Mouse (Mus musculus) embryo, embryonic 9.5 days (tissue): Measurements from ENCODE around the gene Abcd3.
"Not testable (repeated sequence)": the region's sequence is repeated elsewhere in the genome, so short reads cannot be mapped to it uniquely, and the experiment has no call there.

Experiments used
- DNase-seq: peaks from one replicate; pipeline ENCODE4 v3.0.0-alpha.2; 2017; ENCODE audit errors: extremely low spot score

Abcd3 gene

GRCm38 (mm10) chr3:121818736-121819396 is 3.8 kb upstream of the Abcd3 start:
- no peak for DNase-seq

- DNase-seq, result no peak
Observed at GRCm38 (mm10) chr3:121815549-121816235, 590 bp upstream of the Abcd3 start.

- no peak for DNase-seq
Observed at GRCm38 (mm10) chr3:121814413-121814864, 663 bp downstream of the Abcd3 start.

GRCm38 (mm10) chr3:121813834-121814233 is 1.3 kb downstream of the Abcd3 start:
- DNase-seq, result no peak

GRCm38 (mm10) chr3:121808246-121808645 is 6.9 kb downstream of the Abcd3 start:
- DNase-seq, result no peak

- no peak for DNase-seq
Observed at GRCm38 (mm10) chr3:121794214-121794613, 20.9 kb downstream of the Abcd3 start.

GRCm38 (mm10) chr3:121792246-121792645 is 22.9 kb downstream of the Abcd3 start:
- no peak for DNase-seq

- no peak for DNase-seq
Observed at GRCm38 (mm10) chr3:121790442-121790841, 24.7 kb downstream of the Abcd3 start.

- DNase-seq, result no peak
Observed at GRCm38 (mm10) chr3:121789790-121790189, 25.3 kb downstream of the Abcd3 start.

GRCm38 (mm10) chr3:121783020-121783419 is 32.1 kb downstream of the Abcd3 start:
- DNase-seq, result no peak

- DNase-seq, result peak; percentile 59
Observed at GRCm38 (mm10) chr3:121777943-121778342, 37.2 kb downstream of the Abcd3 start.

GRCm38 (mm10) chr3:121773336-121773735 is 41.8 kb downstream of the Abcd3 start:
- not testable (repeated sequence) for DNase-seq

GRCm38 (mm10) chr3:121768770-121769169 is 46.3 kb downstream of the Abcd3 start:
- no peak for DNase-seq

- no peak for DNase-seq
Observed at GRCm38 (mm10) chr3:121766818-121767217, 48.3 kb downstream of the Abcd3 start.

GRCm38 (mm10) chr3:121766048-121766447 is 49.1 kb downstream of the Abcd3 start:
- DNase-seq, result no peak

GRCm38 (mm10) chr3:121762056-121762852 is 52.8 kb downstream of the Abcd3 start:
- no peak for DNase-seq

- no peak for DNase-seq
Observed at GRCm38 (mm10) chr3:121758373-121758772, 56.7 kb downstream of the Abcd3 start.

GRCm38 (mm10) chr3:121755152-121755551 is 60.0 kb downstream of the Abcd3 start:
- DNase-seq, result no peak

- not testable (repeated sequence) for DNase-seq
Observed at GRCm38 (mm10) chr3:121754319-121755090, 60.6 kb downstream of the Abcd3 start.

GRCm38 (mm10) chr3:121741186-121741848 is 73.8 kb downstream of the Abcd3 start:
- DNase-seq, result not testable (repeated sequence)
